Mouse (Mus musculus): ENCODE data around the gene Pcid2. TPM values are rescaled to one million over a fixed set of nuclear protein-coding genes. Genes with fewer than 3 reads are reported as not detected.
"Not testable (repeated sequence)": the region's sequence is repeated elsewhere in the genome, so short reads cannot be mapped to it uniquely, and the experiment has no call there.

Gene Pcid2
- polyA plus RNA-seq, 1 experiment: 23.6 TPM

- Histone ChIP-seq H3ac (ENCODE audit: control insufficient read depth, insufficient read length, low read depth) (no peak overlapping the region), H3K27me3 (ENCODE audit: control insufficient read depth, insufficient read depth, insufficient read length) (no peaks in the 10 kb centered on the region), H3K79me2 (ENCODE audit: control insufficient read depth, insufficient read depth) (no peaks in the 10 kb centered on the region), H3K36me3 (ENCODE audit: control insufficient read depth, insufficient read depth) (peaks cover 31% of the 10 kb centered on the region), H3K79me3 (ENCODE audit: low read depth) (no peaks in the 10 kb centered on the region), H3K4me3 (ENCODE audit: insufficient read depth, poor library complexity, severe bottlenecking) (no peak overlapping the region)
- TF ChIP-seq CTCF (IDR thresholded peaks at IDR 0.05; ENCODE audit: control insufficient read depth, insufficient read depth, insufficient read length) (no peak), FOSL1 (IDR thresholded peaks at IDR 0.05; ENCODE audit: insufficient read depth, low read length, poor library complexity, severe bottlenecking) (no peak), MAX (IDR thresholded peaks at IDR 0.05) (no peak), CEBPB (IDR thresholded peaks at IDR 0.05; ENCODE audit: low read depth) (no peak), MYOD1 (IDR thresholded peaks at IDR 0.05; ENCODE audit: control insufficient read depth, insufficient read length, low read depth) (no peak), USF1 (IDR thresholded peaks at IDR 0.05; ENCODE audit: low read depth) (no peak), MYOG (IDR thresholded peaks at IDR 0.05; ENCODE audit: control insufficient read depth, extremely low read depth, insufficient read length) (no peak)
Measured at GRCm38 (mm10) chr8:13148476-13148875, 43.2 kb upstream of the Pcid2 start.

- no peaks in the 10 kb centered on the region for H3K79me2 ChIP-seq (ENCODE audit: control insufficient read depth, insufficient read depth)
- TF ChIP-seq MAX (IDR thresholded peaks at IDR 0.05) (no peak), CEBPB (IDR thresholded peaks at IDR 0.05; ENCODE audit: low read depth) (no peak), MYOG (IDR thresholded peaks at IDR 0.05; ENCODE audit: control insufficient read depth, extremely low read depth, insufficient read length) (no peak), CTCF (IDR thresholded peaks at IDR 0.05; ENCODE audit: control insufficient read depth, insufficient read depth, insufficient read length) (no peak), MYOD1 (IDR thresholded peaks at IDR 0.05; ENCODE audit: control insufficient read depth, insufficient read length, low read depth) (no peak), FOSL1 (IDR thresholded peaks at IDR 0.05; ENCODE audit: insufficient read depth, low read length, poor library complexity, severe bottlenecking) (no peak)
- H3K36me3 ChIP-seq (ENCODE audit: control insufficient read depth, insufficient read depth): peaks cover 79% of the 10 kb centered on the region
Measured at GRCm38 (mm10) chr8:13141681-13142080, 36.4 kb upstream of the Pcid2 start.

GRCm38 (mm10) chr8:13139641-13140182 is 34.5 kb upstream of the Pcid2 start:
- TF ChIP-seq MAX (IDR thresholded peaks at IDR 0.05) (no peak), FOSL1 (IDR thresholded peaks at IDR 0.05; ENCODE audit: insufficient read depth, low read length, poor library complexity, severe bottlenecking) (no peak), CTCF (IDR thresholded peaks at IDR 0.05; ENCODE audit: control insufficient read depth, insufficient read depth, insufficient read length) (no peak), USF1 (IDR thresholded peaks at IDR 0.05; ENCODE audit: low read depth) (no peak), CEBPB (IDR thresholded peaks at IDR 0.05; ENCODE audit: low read depth) (no peak), MYOG (IDR thresholded peaks at IDR 0.05; ENCODE audit: control insufficient read depth, extremely low read depth, insufficient read length) (no peak), MYOD1 (IDR thresholded peaks at IDR 0.05; ENCODE audit: control insufficient read depth, insufficient read length, low read depth) (no peak)
- Histone ChIP-seq H3K79me2 (ENCODE audit: control insufficient read depth, insufficient read depth) (no peaks in the 10 kb centered on the region), H3ac (ENCODE audit: control insufficient read depth, insufficient read length, low read depth) (no peak overlapping the region), H3K4me3 (ENCODE audit: insufficient read depth, poor library complexity, severe bottlenecking) (no peak overlapping the region), H3K36me3 (ENCODE audit: control insufficient read depth, insufficient read depth) (peaks cover 74% of the 10 kb centered on the region), H3K79me3 (ENCODE audit: low read depth) (no peaks in the 10 kb centered on the region), H3K27me3 (ENCODE audit: control insufficient read depth, insufficient read depth, insufficient read length) (no peaks in the 10 kb centered on the region)

More at GRCm38 (mm10) chr8:13141681-13142080, 36.4 kb upstream of the Pcid2 start:
- H3ac ChIP-seq (ENCODE audit: control insufficient read depth, insufficient read length, low read depth): no peak overlapping the region
- H3K27me3 ChIP-seq (ENCODE audit: control insufficient read depth, insufficient read depth, insufficient read length): no peaks in the 10 kb centered on the region
- H3K4me3 ChIP-seq (ENCODE audit: insufficient read depth, poor library complexity, severe bottlenecking): no peak overlapping the region
- no peaks in the 10 kb centered on the region for H3K79me3 ChIP-seq (ENCODE audit: low read depth)

DNA sequence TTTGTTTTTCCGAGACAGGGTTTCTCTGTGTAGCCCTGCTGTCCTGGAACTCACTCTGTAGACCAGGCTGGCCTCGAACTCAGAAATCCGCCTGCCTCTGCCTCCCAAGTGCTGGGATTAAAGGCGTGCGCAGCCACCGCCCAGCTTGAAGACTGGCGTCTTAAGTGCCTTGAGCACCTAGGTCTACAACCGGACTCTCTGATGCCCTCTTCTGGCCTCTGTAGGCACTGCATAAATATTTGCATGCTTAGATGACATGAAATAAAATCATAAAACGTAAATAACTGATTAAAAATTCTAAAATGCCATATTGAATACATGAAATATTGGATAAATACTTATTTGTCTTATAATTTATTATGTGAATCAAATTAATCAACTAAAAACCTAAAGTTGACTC is 27.0 kb upstream of the Pcid2 start:
- not testable (repeated sequence) for H3K4me3 ChIP-seq (ENCODE audit: insufficient read depth, poor library complexity, severe bottlenecking); H3K79me3 ChIP-seq (ENCODE audit: low read depth); H3K79me2 ChIP-seq (ENCODE audit: control insufficient read depth, insufficient read depth); H3K27me3 ChIP-seq (ENCODE audit: control insufficient read depth, insufficient read depth, insufficient read length); H3ac ChIP-seq (ENCODE audit: control insufficient read depth, insufficient read length, low read depth)
- peaks cover 67% of the 10 kb centered on the region for H3K36me3 ChIP-seq (ENCODE audit: control insufficient read depth, insufficient read depth)

GRCm38 (mm10) chr8:13124897-13125296 is 19.6 kb upstream of the Pcid2 start:
- Histone ChIP-seq H3K36me3 (ENCODE audit: control insufficient read depth, insufficient read depth) (peaks cover 41% of the 10 kb centered on the region), H3ac (ENCODE audit: control insufficient read depth, insufficient read length, low read depth) (no peak overlapping the region), H3K27me3 (ENCODE audit: control insufficient read depth, insufficient read depth, insufficient read length) (no peaks in the 10 kb centered on the region), H3K79me3 (ENCODE audit: low read depth) (no peaks in the 10 kb centered on the region), H3K4me3 (ENCODE audit: insufficient read depth, poor library complexity, severe bottlenecking) (no peak overlapping the region), H3K79me2 (ENCODE audit: control insufficient read depth, insufficient read depth) (no peaks in the 10 kb centered on the region)
- TF ChIP-seq MYOG (IDR thresholded peaks at IDR 0.05; ENCODE audit: control insufficient read depth, extremely low read depth, insufficient read length) (no peak), MYOD1 (IDR thresholded peaks at IDR 0.05; ENCODE audit: control insufficient read depth, insufficient read length, low read depth) (no peak), MAX (IDR thresholded peaks at IDR 0.05) (no peak), CTCF (IDR thresholded peaks at IDR 0.05; ENCODE audit: control insufficient read depth, insufficient read depth, insufficient read length) (no peak), CEBPB (IDR thresholded peaks at IDR 0.05; ENCODE audit: low read depth) (no peak), USF1 (IDR thresholded peaks at IDR 0.05; ENCODE audit: low read depth) (no peak), FOSL1 (IDR thresholded peaks at IDR 0.05; ENCODE audit: insufficient read depth, low read length, poor library complexity, severe bottlenecking) (no peak)

GRCm38 (mm10) chr8:13122887-13123421 is 17.7 kb upstream of the Pcid2 start:
- TF ChIP-seq CEBPB (IDR thresholded peaks at IDR 0.05; ENCODE audit: low read depth) (no peak), USF1 (IDR thresholded peaks at IDR 0.05; ENCODE audit: low read depth) (no peak), MYOD1 (IDR thresholded peaks at IDR 0.05; ENCODE audit: control insufficient read depth, insufficient read length, low read depth) (no peak), MAX (IDR thresholded peaks at IDR 0.05) (no peak), MYOG (IDR thresholded peaks at IDR 0.05; ENCODE audit: control insufficient read depth, extremely low read depth, insufficient read length) (no peak), FOSL1 (IDR thresholded peaks at IDR 0.05; ENCODE audit: insufficient read depth, low read length, poor library complexity, severe bottlenecking) (no peak), CTCF (IDR thresholded peaks at IDR 0.05; ENCODE audit: control insufficient read depth, insufficient read depth, insufficient read length) (no peak)
- Histone ChIP-seq H3K79me3 (ENCODE audit: low read depth) (no peaks in the 10 kb centered on the region), H3K79me2 (ENCODE audit: control insufficient read depth, insufficient read depth) (no peaks in the 10 kb centered on the region), H3K36me3 (ENCODE audit: control insufficient read depth, insufficient read depth) (peaks cover 32% of the 10 kb centered on the region), H3K4me3 (ENCODE audit: insufficient read depth, poor library complexity, severe bottlenecking) (no peak overlapping the region), H3ac (ENCODE audit: control insufficient read depth, insufficient read length, low read depth) (no peak overlapping the region), H3K27me3 (ENCODE audit: control insufficient read depth, insufficient read depth, insufficient read length) (no peaks in the 10 kb centered on the region)
